Mouse (Mus musculus): ENCODE data around the gene Gm45717. TPM values are rescaled to one million over a fixed set of nuclear protein-coding genes. Genes with fewer than 3 reads are reported as not detected.

Gm45717 gene
- polyA plus RNA-seq (2015; fragmentation: Nextera tagmentation; extraction: Ambion mirVana), result 0.31 TPM in 1 of 2 replicates, not detected in the other

DNA sequence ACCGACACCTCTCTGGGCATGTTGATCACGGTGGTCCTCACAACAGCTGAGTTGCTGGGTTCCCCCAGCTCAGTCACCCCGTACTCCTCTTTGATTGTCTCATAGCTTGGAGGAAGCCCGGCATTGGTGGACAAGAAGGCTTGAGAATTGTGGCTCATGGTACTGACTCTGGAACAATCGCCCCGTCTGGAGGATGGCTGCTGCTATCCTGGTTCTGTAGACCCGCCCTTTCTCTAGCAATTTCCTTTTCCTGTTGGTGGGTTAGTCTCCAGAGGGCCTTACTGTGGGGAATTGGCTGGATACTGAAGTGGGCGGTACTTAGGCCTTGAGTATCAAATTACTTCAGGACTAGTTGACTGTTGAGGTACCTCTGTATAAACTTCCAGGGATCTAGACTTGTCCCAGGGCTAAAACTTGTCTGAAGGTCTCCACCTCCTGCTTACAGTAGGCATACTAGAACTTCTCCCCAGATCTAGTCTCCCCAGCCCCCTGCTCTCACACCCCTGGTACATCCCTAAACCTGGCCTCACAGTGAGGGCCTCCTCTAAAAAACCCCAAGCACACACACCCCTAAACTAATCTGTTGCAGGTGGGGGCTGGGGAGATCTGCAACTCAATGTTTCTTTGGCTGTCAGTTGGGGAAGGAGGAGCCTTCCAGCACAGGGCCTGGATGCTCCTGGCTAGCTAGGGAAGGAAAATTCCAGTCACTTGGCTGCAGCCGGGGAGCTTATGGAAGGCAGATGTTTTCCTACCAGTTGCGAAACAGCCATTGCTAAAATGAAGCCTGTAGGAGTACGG, at the start of gene Gm45717, which contains the start of gene Ifitm2:
Gene Gm45717, minus strand, starts transcription at position 180 of the 798 bp plus-strand sequence.
Gene Ifitm2, minus strand, starts transcription at position 230 of the 798 bp plus-strand sequence.
- Histone ChIP-seq H3K27me3 (replicated peaks; ENCODE audit: insufficient read depth, low read length) (no peaks in the 10 kb centered on the region), H3K9ac (replicated peaks; ENCODE audit: low read depth) (peak within 1 kb of the TSS; percentile 60), H3K4me2 (replicated peaks; ENCODE audit: low read depth, low read length) (peak within 1 kb of the TSS; percentile 66), H3K4me1 (ENCODE audit: insufficient read depth, low read depth, low read length) (peaks cover 8% of the 10 kb centered on the region; the same call in 1 of the 2 replicates), H3K36me3 (ENCODE audit: insufficient read depth, low read length) (no peaks in the 10 kb centered on the region), H3K4me3 (ENCODE audit: low read depth, low read length) (peak within 1 kb of the TSS; percentile 62), H3K9me3 (ENCODE audit: low read length) (no peaks in the 10 kb centered on the region), H3K27ac (ENCODE audit: low read length) (peak within 1 kb of the TSS; percentile 83)
- peak; percentile 90 for ATAC-seq
- peak; percentile 65 for TF ChIP-seq EP300 (IDR thresholded peaks at IDR 0.05)
- TF ChIP-seq CTCF (IDR thresholded peaks at IDR 0.05), result peak; percentile 13; the same call in 1 of the 2 replicates
- DNase-seq (ENCODE audit: low spot score), result peak; percentile 97
- WGBS, result 5% methylated on average over 11 of the region's 11 CpGs

DNA sequence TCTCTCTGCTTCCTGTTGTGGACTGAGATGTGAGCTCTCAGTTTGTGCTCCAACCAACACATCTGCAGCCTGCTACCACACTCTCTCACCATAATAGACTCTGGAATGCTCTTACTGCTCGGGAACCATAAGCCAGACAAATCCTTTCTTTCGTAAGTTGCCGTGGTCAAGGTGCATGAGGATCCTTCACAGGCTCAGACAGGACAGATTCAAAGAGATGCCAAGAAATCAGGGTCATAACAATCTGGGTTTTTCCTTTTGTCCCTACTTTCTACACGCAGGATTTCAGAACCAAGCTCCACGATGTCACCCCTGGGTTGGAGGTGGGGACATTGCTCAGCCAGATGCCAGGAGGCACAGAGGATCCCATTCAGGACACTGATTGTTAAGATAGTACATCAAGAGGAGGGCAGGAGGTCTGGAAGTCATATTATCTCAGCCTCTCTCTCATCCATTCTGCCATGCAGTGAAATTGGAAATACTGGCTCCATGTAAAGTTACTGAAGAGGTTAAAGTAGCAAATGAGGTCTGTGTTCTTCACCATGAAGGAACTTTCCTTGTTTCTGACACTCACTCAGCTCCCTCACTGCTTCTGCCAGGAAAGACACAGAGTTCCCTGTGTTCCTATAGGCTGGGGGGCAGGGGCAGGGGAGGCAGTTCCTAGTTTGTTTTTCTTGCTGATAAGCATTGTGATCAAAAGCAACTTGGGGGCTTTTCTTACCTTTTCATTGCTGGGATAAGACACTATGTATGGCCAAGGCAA, 47.7 kb upstream of the Gm45717 start:
- H3K4me3 ChIP-seq (ENCODE audit: low read depth, low read length), result no peak overlapping the region
- TF ChIP-seq EP300 (IDR thresholded peaks at IDR 0.05), result peak; percentile 64
- TF ChIP-seq CTCF (IDR thresholded peaks at IDR 0.05), result no peak
- no peaks in the 10 kb centered on the region for H3K27me3 ChIP-seq (replicated peaks; ENCODE audit: insufficient read depth, low read length)
- DNase-seq (ENCODE audit: low spot score) (peak; percentile 67), ATAC-seq (no peak)
- H3K4me2 ChIP-seq (replicated peaks; ENCODE audit: low read depth, low read length), result no peak overlapping the region
- no peaks in the 10 kb centered on the region for H3K4me1 ChIP-seq (ENCODE audit: insufficient read depth, low read depth, low read length)
- no peaks in the 10 kb centered on the region for H3K36me3 ChIP-seq (ENCODE audit: insufficient read depth, low read length)
- H3K9ac ChIP-seq (replicated peaks; ENCODE audit: low read depth), result no peak overlapping the region
- H3K9me3 ChIP-seq (ENCODE audit: low read length), result no peaks in the 10 kb centered on the region
- H3K27ac ChIP-seq (ENCODE audit: low read length), result peak overlapping the region; percentile 51; the same call in 1 of the 2 replicates
- WGBS, result 63% methylated on average over 5 of the region's 5 CpGs

DNA sequence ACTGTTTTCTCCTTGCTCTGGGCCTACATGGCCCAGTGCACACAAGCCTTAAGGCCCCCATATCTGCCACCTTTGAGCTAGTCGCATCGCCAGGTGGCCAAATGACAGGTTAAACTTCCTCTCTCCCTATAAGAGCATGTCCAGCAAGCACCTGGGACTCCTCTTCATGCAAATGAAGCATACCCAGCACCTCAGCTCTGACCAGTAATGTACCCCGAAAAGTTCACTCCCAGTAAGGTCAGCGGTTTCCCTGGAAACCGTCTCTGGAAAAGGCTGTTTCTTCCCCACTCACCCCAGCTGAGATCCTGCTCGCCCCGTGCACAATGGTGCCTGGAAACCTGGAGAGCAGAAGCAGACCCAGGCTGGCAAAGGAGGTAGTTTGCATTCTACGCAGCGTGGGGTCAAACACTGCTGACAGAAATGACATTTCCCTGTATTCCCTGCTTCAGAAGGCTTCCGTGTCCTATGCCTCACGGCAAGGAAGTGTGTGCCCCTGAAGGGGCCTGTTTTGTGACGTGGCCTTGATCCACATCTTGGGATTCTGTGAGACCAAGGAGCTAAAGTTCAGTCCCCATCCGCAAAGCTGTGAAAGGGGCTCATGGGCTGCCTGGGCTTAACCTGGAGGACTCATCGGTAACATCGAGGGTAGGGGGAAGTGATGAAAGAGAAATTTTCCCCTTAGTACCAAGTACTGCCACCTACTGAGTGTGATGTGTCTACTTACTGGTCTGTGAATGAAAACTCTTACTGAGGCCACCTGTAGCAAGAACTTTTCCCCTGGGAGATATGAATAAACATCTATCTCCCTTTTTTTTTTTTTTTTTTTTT, 45.4 kb upstream of the Gm45717 start:
- no peaks in the 10 kb centered on the region for H3K36me3 ChIP-seq (ENCODE audit: insufficient read depth, low read length)
- H3K9me3 ChIP-seq (ENCODE audit: low read length), result no peaks in the 10 kb centered on the region
- no peak overlapping the region for H3K4me2 ChIP-seq (replicated peaks; ENCODE audit: low read depth, low read length)
- DNase-seq (ENCODE audit: low spot score) (no peak), ATAC-seq (no peak)
- no peak overlapping the region for H3K27ac ChIP-seq (ENCODE audit: low read length)
- H3K9ac ChIP-seq (replicated peaks; ENCODE audit: low read depth), result no peak overlapping the region
- no peaks in the 10 kb centered on the region for H3K4me1 ChIP-seq (ENCODE audit: insufficient read depth, low read depth, low read length)
- no peak overlapping the region for H3K4me3 ChIP-seq (ENCODE audit: low read depth, low read length)
- WGBS, result 72% methylated on average over 15 of the region's 15 CpGs
- no peaks in the 10 kb centered on the region for H3K27me3 ChIP-seq (replicated peaks; ENCODE audit: insufficient read depth, low read length)
- TF ChIP-seq CTCF (IDR thresholded peaks at IDR 0.05) (no peak), EP300 (IDR thresholded peaks at IDR 0.05) (no peak)

DNA sequence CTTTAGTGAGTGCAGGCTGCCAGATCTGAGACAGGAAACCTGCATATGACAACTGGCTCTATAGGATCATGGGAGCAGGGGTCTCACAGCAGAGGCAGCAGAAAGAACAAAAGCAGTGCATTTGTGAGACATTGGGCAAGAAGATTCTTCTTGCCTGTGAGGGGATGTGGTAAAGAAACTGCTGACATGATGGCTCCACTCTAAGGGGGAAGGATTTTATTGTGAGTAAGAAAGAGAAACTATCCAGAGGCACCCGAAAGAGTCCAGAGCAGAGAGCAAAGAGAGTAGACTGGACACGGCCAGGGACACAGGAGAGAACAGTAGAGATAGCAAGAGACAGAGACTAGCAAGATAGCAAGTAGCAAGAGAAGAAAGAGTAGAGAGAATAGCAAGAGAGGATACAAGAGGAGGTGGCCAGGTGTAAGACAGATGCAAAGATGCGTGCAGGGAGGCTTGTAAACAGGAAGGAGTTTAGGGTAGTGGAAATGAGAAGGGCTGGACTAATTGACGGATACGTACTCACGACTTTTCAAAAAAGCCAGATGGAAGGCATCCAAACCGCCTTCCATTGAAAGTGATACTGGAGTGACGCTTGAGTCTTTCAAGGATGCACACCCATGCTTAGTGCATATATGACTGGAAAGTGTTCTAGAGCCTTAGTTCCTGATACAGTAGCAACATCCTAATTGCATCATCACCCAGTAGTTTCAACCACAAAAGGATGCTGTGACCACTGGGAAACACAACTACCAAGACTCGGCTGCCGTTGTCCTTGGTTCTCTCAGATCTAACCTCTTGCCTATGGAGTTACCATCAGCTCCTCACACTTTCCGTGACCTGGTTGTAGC, 43.3 kb upstream of the Gm45717 start:
- H3K9ac ChIP-seq (replicated peaks; ENCODE audit: low read depth), result no peak overlapping the region
- H3K27ac ChIP-seq (ENCODE audit: low read length), result peak overlapping the region; percentile 43
- no peaks in the 10 kb centered on the region for H3K27me3 ChIP-seq (replicated peaks; ENCODE audit: insufficient read depth, low read length)
- H3K36me3 ChIP-seq (ENCODE audit: insufficient read depth, low read length), result no peaks in the 10 kb centered on the region
- peak; percentile 67 for DNase-seq (ENCODE audit: low spot score)
- no peak overlapping the region for H3K4me3 ChIP-seq (ENCODE audit: low read depth, low read length)
- peak; percentile 41; the same call in 1 of the 2 replicates for ATAC-seq
- no peak overlapping the region for H3K4me2 ChIP-seq (replicated peaks; ENCODE audit: low read depth, low read length)
- WGBS, result 64% methylated on average over 11 of the region's 11 CpGs
- no peaks in the 10 kb centered on the region for H3K4me1 ChIP-seq (ENCODE audit: insufficient read depth, low read depth, low read length)
- no peaks in the 10 kb centered on the region for H3K9me3 ChIP-seq (ENCODE audit: low read length)
- TF ChIP-seq EP300 (IDR thresholded peaks at IDR 0.05) (no peak), CTCF (IDR thresholded peaks at IDR 0.05) (no peak)

DNA sequence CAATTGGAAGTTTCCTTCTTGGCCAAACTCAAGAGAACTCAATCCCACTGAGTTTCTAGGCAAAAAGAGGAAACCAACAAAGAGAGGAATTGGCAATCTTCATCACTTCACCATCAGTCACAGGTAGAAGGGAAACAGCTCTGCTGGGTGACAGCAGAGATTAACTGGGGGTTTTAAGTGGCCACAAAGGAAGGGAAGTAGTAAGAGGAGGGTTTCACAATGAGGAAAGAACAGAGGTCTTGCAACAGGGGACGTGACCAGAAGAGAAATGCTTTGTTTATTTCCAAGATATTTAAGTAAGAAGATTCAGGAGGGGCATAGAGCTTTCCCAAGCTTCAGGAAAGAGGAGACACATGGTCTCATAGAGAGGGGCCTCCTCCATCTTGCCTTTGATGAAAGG, 42.1 kb upstream of the Gm45717 start:
- Histone ChIP-seq H3K9me3 (ENCODE audit: low read length) (no peaks in the 10 kb centered on the region), H3K4me2 (replicated peaks; ENCODE audit: low read depth, low read length) (no peak overlapping the region), H3K4me1 (ENCODE audit: insufficient read depth, low read depth, low read length) (no peaks in the 10 kb centered on the region), H3K27me3 (replicated peaks; ENCODE audit: insufficient read depth, low read length) (no peaks in the 10 kb centered on the region), H3K36me3 (ENCODE audit: insufficient read depth, low read length) (no peaks in the 10 kb centered on the region), H3K27ac (ENCODE audit: low read length) (0 out of 2 replicates have a peak overlapping the region, but pooled peaks have one; percentile 0), H3K4me3 (ENCODE audit: low read depth, low read length) (no peak overlapping the region), H3K9ac (replicated peaks; ENCODE audit: low read depth) (no peak overlapping the region)
- ATAC-seq (peak; percentile 43), DNase-seq (ENCODE audit: low spot score) (peak; percentile 85)
- TF ChIP-seq CTCF (IDR thresholded peaks at IDR 0.05) (no peak), EP300 (IDR thresholded peaks at IDR 0.05) (peak; percentile 48)
- 23% methylated on average over 1 of the region's 1 CpGs for WGBS

All from lung, postnatal 0 days (tissue).